14 mouse cellular contexts compared by ENCODE assay signal in the genomic region with DNA sequence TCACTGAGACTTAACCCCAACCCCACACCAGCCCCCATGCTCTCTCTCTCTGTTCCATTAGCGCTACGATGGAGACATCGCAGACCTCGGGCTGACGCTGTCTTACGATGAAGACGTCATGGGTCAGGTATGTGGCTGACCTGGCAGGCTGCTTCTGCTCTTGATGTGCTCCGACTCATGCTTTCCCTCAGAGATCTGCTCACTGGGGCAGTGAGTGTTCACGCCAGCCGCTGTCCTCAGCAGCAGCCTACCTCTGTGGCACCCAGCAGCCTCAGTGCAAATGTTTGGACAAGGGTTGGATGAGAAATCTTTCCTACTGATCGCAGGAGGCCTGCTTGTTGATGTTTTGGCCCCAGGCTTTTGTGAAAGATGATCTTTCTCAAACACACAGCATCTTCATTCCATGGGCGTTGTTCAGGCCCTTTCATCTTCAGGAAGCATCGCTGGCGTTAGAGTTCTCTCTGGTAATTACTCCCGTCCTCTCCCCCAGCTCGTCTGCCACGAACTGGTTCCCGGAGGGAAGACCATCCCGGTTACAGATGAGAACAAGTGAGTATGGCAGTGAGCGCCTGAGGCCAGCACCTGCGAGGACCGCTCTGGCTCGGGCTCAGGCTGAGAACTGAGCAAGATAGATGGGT. TPM values are rescaled to one million over a fixed set of nuclear protein-coding genes. Genes with fewer than 3 reads are reported as not detected.
DNase-seq lines count a peak whose midpoint lies in the region; ATAC-seq and TF ChIP-seq lines count a peak whose summit lies in the region.
"Had no signal": no experiment of that assay in that cellular context is flagged by ENCODE, and none has a peak within 500 bp of the region (broad histone marks: within the 10 kb centered on the region; RNA-seq: fewer than 3 reads in every experiment).

No protein-coding gene starts in this region.

- H3K4me1 ChIP-seq in embryonic facial prominence, embryonic 11.5 days (ENCODE audit: control insufficient read depth, insufficient read depth, low read length), result no peaks in the 10 kb centered on the region
- H3K4me1 ChIP-seq in embryonic facial prominence, embryonic 10.5 days, result peaks cover 7% of the 10 kb centered on the region; the same call in 1 of the 2 replicates
- no peaks in the 10 kb centered on the region for H3K4me1 ChIP-seq in kidney, postnatal 0 days (replicated peaks; ENCODE audit: insufficient read depth, low read length)
- H3K4me1 ChIP-seq in kidney, adult 2 months (ENCODE audit: control insufficient read depth, insufficient read depth, low read length), result no peaks in the 10 kb centered on the region
- peaks cover 34% of the 10 kb centered on the region for H3K4me1 ChIP-seq in lung, embryonic 15.5 days
- H3K4me1 ChIP-seq: limb, embryonic 15.5 days had no signal

- TF ChIP-seq POLR2A in kidney, adult 2 months (IDR thresholded peaks at IDR 0.05; ENCODE audit: low read depth, low read length), result no peak

- H3K9me3 ChIP-seq in embryonic facial prominence, embryonic 11.5 days (replicated peaks; ENCODE audit: control insufficient read depth, low read length), result no peaks in the 10 kb centered on the region
- H3K9me3 ChIP-seq in embryonic facial prominence, embryonic 10.5 days, result no peaks in the 10 kb centered on the region
- no peaks in the 10 kb centered on the region for H3K9me3 ChIP-seq in kidney, postnatal 0 days (replicated peaks; ENCODE audit: low read length)
- H3K9me3 ChIP-seq in lung, embryonic 15.5 days, result no peaks in the 10 kb centered on the region
- H3K9me3 ChIP-seq: limb, embryonic 15.5 days had no signal

- WGBS in embryonic facial prominence, embryonic 11.5 days, result 72% methylated on average over 23 of the region's 23 CpGs
- 74% methylated on average over 23 of the region's 23 CpGs for WGBS in embryonic facial prominence, embryonic 10.5 days
- WGBS in kidney, postnatal 0 days, result 49% methylated on average over 23 of the region's 23 CpGs
- WGBS in kidney, adult 2 months, result 66% methylated on average over 23 of the region's 23 CpGs
- 27% methylated on average over 23 of the region's 23 CpGs for whole genome bisulfite sequencing in lung, embryonic 15.5 days

- H3K27ac ChIP-seq in embryonic facial prominence, embryonic 11.5 days (replicated peaks; ENCODE audit: low read depth, low read length), result no peak overlapping the region
- H3K27ac ChIP-seq in embryonic facial prominence, embryonic 10.5 days (replicated peaks), result no peak overlapping the region
- no peak overlapping the region for H3K27ac ChIP-seq in kidney, postnatal 0 days
- no peak overlapping the region for H3K27ac ChIP-seq in kidney, adult 2 months (ENCODE audit: insufficient read depth, low read depth, low read length)
- H3K27ac ChIP-seq in lung, embryonic 15.5 days, result peak overlapping the region; percentile 78
- H3K27ac ChIP-seq: limb, embryonic 15.5 days had no signal

- no peak overlapping the region for H3K9ac ChIP-seq in embryonic facial prominence, embryonic 11.5 days (replicated peaks; ENCODE audit: low read length)
- H3K9ac ChIP-seq in kidney, postnatal 0 days (ENCODE audit: low read depth, low read length), result no peak overlapping the region
- no peak overlapping the region for H3K9ac ChIP-seq in lung, embryonic 15.5 days
- H3K9ac ChIP-seq: limb, embryonic 15.5 days had no signal

- peaks cover 30% of the 10 kb centered on the region for H3K36me3 ChIP-seq in embryonic facial prominence, embryonic 11.5 days (replicated peaks; ENCODE audit: control insufficient read depth, insufficient read depth, low read depth, low read length)
- H3K36me3 ChIP-seq in embryonic facial prominence, embryonic 10.5 days (replicated peaks), result peaks cover 100% of the 10 kb centered on the region
- peaks cover 82% of the 10 kb centered on the region for H3K36me3 ChIP-seq in kidney, postnatal 0 days (ENCODE audit: insufficient read depth, low read length)
- H3K36me3 ChIP-seq in kidney, adult 2 months (ENCODE audit: control insufficient read depth, insufficient read depth, low read length), result peaks cover 2% of the 10 kb centered on the region
- H3K36me3 ChIP-seq in lung, embryonic 15.5 days, result peaks cover 87% of the 10 kb centered on the region

- DNase-seq in embryonic facial prominence, embryonic 11.5 days (ENCODE audit: low spot score), result peak; percentile 12
- no peak for DNase-seq in embryonic facial prominence, embryonic 10.5 days (ENCODE audit: low spot score)
- peak; percentile 31 for DNase-seq in kidney, postnatal 0 days (ENCODE audit: low spot score)
- no peak for DNase-seq in kidney, adult 2 months
- no peak for DNase-seq in cerebellum, adult 9-11 months
- no peak for DNase-seq in layer of hippocampus, adult 11-12 months (ENCODE audit: low spot score)
- DNase-seq in thymus, postnatal 14 days, result no peak
- DNase-seq: B cell, adult 2 months; cerebellum, postnatal 36 days; midbrain, embryonic 14.5 days; thymus, postnatal 4 days had no signal

- no peak for ATAC-seq in embryonic facial prominence, embryonic 11.5 days (replicated peaks; ENCODE audit: insufficient number of reproducible peaks, low FRiP score, low TSS enrichment, low read depth)
- peak; percentile 14; the same call in 1 of the 2 replicates for ATAC-seq in kidney, postnatal 0 days (replicated peaks; ENCODE audit: low FRiP score, low read depth)
- ATAC-seq in lung, embryonic 15.5 days (ENCODE audit: borderline replicate concordance, extremely low read depth, low FRiP score, low TSS enrichment), result peak; percentile 28
- ATAC-seq: inflammation-experienced regulatory T-cells, adult 6 months had no signal

- H3K27me3 ChIP-seq in embryonic facial prominence, embryonic 11.5 days (ENCODE audit: control insufficient read depth, insufficient read depth, low read length), result no peaks in the 10 kb centered on the region
- H3K27me3 ChIP-seq in embryonic facial prominence, embryonic 10.5 days (replicated peaks; ENCODE audit: low read depth, poor library complexity, severe bottlenecking), result no peaks in the 10 kb centered on the region
- H3K27me3 ChIP-seq in kidney, postnatal 0 days (ENCODE audit: insufficient read depth, low read length), result no peaks in the 10 kb centered on the region
- no peaks in the 10 kb centered on the region for H3K27me3 ChIP-seq in kidney, adult 2 months (replicated peaks; ENCODE audit: control insufficient read depth, insufficient read depth, low read length)
- no peaks in the 10 kb centered on the region for H3K27me3 ChIP-seq in lung, embryonic 15.5 days
- H3K27me3 ChIP-seq: limb, embryonic 15.5 days had no signal

- TF ChIP-seq CTCF in kidney, postnatal 0 days (IDR thresholded peaks at IDR 0.05; ENCODE audit: low read depth), result no peak
- no peak for TF ChIP-seq CTCF in kidney, adult 2 months (conservative IDR thresholded peaks at IDR 0.05; ENCODE audit: insufficient read depth, insufficient read length, low read depth, low read length)

- H3K4me2 ChIP-seq in embryonic facial prominence, embryonic 11.5 days (ENCODE audit: low read depth, low read length), result no peak overlapping the region
- H3K4me2 ChIP-seq in kidney, postnatal 0 days (ENCODE audit: low read length), result no peak overlapping the region
- H3K4me2 ChIP-seq in lung, embryonic 15.5 days, result no peak overlapping the region
- H3K4me2 ChIP-seq: limb, embryonic 15.5 days had no signal

- no peak overlapping the region for H3K4me3 ChIP-seq in embryonic facial prominence, embryonic 11.5 days (ENCODE audit: low read depth, low read length)
- no peak overlapping the region for H3K4me3 ChIP-seq in embryonic facial prominence, embryonic 10.5 days
- H3K4me3 ChIP-seq in kidney, postnatal 0 days (replicated peaks; ENCODE audit: low read depth, low read length), result no peak overlapping the region
- no peak overlapping the region for H3K4me3 ChIP-seq in kidney, adult 2 months (ENCODE audit: insufficient read depth, low read depth, low read length)
- no peak overlapping the region for H3K4me3 ChIP-seq in lung, embryonic 15.5 days
- H3K4me3 ChIP-seq: limb, embryonic 15.5 days had no signal

RNA-seq across cellular contexts. Expression of gene Mmab, which starts 31.4 kb away (rescaled TPM):
- polyA plus RNA-seq in embryonic facial prominence, embryonic 11.5 days (2014; fragmentation: Nextera tagmentation; extraction: Ambion mirVana), result 22.4 and 27.2 TPM in 2 replicates
- 33.2 and 34.4 TPM in 2 replicates for polyA plus RNA-seq in embryonic facial prominence, embryonic 10.5 days (2016; fragmentation: Nextera tagmentation; extraction: Ambion mirVana)
- polyA plus RNA-seq in kidney, postnatal 0 days (2015; fragmentation: Nextera tagmentation; extraction: Ambion mirVana), result 18.9 and 22.8 TPM in 2 replicates
- polyA plus RNA-seq in kidney, adult 2 months (2012; rRNA removed), result 16.9 and 18.7 TPM in 2 replicates
- polyA plus RNA-seq in lung, embryonic 15.5 days (2015; fragmentation: Nextera tagmentation; extraction: Ambion mirVana), result 30.5 and 31.0 TPM in 2 replicates

RNA-seq across cellular contexts. Expression of gene Mvk, which starts 31.6 kb away (rescaled TPM):
- polyA plus RNA-seq in embryonic facial prominence, embryonic 11.5 days (2014; fragmentation: Nextera tagmentation; extraction: Ambion mirVana), result 53.0 and 60.9 TPM in 2 replicates
- 54.9 and 55.0 TPM in 2 replicates for polyA plus RNA-seq in embryonic facial prominence, embryonic 10.5 days (2016; fragmentation: Nextera tagmentation; extraction: Ambion mirVana)
- 29.3 and 31.7 TPM in 2 replicates for polyA plus RNA-seq in kidney, postnatal 0 days (2015; fragmentation: Nextera tagmentation; extraction: Ambion mirVana)
- polyA plus RNA-seq in kidney, adult 2 months (2012; rRNA removed), result 25.2 and 27.0 TPM in 2 replicates
- 39.2 and 43.8 TPM in 2 replicates for polyA plus RNA-seq in lung, embryonic 15.5 days (2015; fragmentation: Nextera tagmentation; extraction: Ambion mirVana)

RNA-seq across cellular contexts. Expression of gene Ube3b, which starts 32.1 kb away (rescaled TPM):
- polyA plus RNA-seq in embryonic facial prominence, embryonic 11.5 days (2014; fragmentation: Nextera tagmentation; extraction: Ambion mirVana), result 42.3 and 44.9 TPM in 2 replicates
- 54.3 and 54.8 TPM in 2 replicates for polyA plus RNA-seq in embryonic facial prominence, embryonic 10.5 days (2016; fragmentation: Nextera tagmentation; extraction: Ambion mirVana)
- 28.6 and 30.8 TPM in 2 replicates for polyA plus RNA-seq in kidney, postnatal 0 days (2015; fragmentation: Nextera tagmentation; extraction: Ambion mirVana)
- polyA plus RNA-seq in kidney, adult 2 months (2012; rRNA removed), result 70.9 and 81.9 TPM in 2 replicates
- 43.4 and 46.5 TPM in 2 replicates for polyA plus RNA-seq in lung, embryonic 15.5 days (2015; fragmentation: Nextera tagmentation; extraction: Ambion mirVana)

RNA-seq across cellular contexts. Expression of gene Kctd10, which starts 32.2 kb away (rescaled TPM):
- 110 TPM in 2 replicates for polyA plus RNA-seq in embryonic facial prominence, embryonic 11.5 days (2014; fragmentation: Nextera tagmentation; extraction: Ambion mirVana)
- 112 and 116 TPM in 2 replicates for polyA plus RNA-seq in embryonic facial prominence, embryonic 10.5 days (2016; fragmentation: Nextera tagmentation; extraction: Ambion mirVana)
- 80.5 and 89.7 TPM in 2 replicates for polyA plus RNA-seq in kidney, postnatal 0 days (2015; fragmentation: Nextera tagmentation; extraction: Ambion mirVana)
- 63.5 and 63.8 TPM in 2 replicates for polyA plus RNA-seq in kidney, adult 2 months (2012; rRNA removed)
- polyA plus RNA-seq in lung, embryonic 15.5 days (2015; fragmentation: Nextera tagmentation; extraction: Ambion mirVana), result 169 and 176 TPM in 2 replicates

Comparison
In these comparisons a context has a peak if more than half of its experiments do, and no peak if none do; other contexts are left out.
1. DNase-seq: peak in embryonic facial prominence, embryonic 11.5 days (single experiment) and kidney, postnatal 0 days (single experiment); none in embryonic facial prominence, embryonic 10.5 days (single experiment), kidney, adult 2 months (single experiment), cerebellum, adult 9-11 months (single experiment), layer of hippocampus, adult 11-12 months (single experiment) and thymus, postnatal 14 days (single experiment).